ENCODE assay signal across 12 mouse cellular contexts in genomic region chr6:38081727-38082341, GRCm38 (mm10). TPM values are rescaled to one million over a fixed set of nuclear protein-coding genes. Genes with fewer than 3 reads are reported as not detected.
DNase-seq lines count a peak whose midpoint lies in the region; ATAC-seq lines count a peak whose summit lies in the region.
"Had no signal": no experiment of that assay in that cellular context is flagged by ENCODE, and none has a peak within 500 bp of the region (broad histone marks: within the 10 kb centered on the region; RNA-seq: fewer than 3 reads in every experiment).

No protein-coding gene starts in this region.

- 31% methylated on average over 11 of the region's 11 CpGs for WGBS in kidney, embryonic 14.5 days
- WGBS in forebrain, embryonic 15.5 days, result 72% methylated on average over 11 of the region's 11 CpGs

- H3K4me2 ChIP-seq in kidney, embryonic 14.5 days (replicated peaks; ENCODE audit: low read depth, low read length), result no peak overlapping the region
- H3K4me2 ChIP-seq in forebrain, embryonic 15.5 days (replicated peaks), result no peak overlapping the region

- H3K9me3 ChIP-seq in kidney, embryonic 14.5 days (ENCODE audit: control insufficient read depth, low read length), result no peaks in the 10 kb centered on the region
- H3K9me3 ChIP-seq in forebrain, embryonic 15.5 days, result no peaks in the 10 kb centered on the region

- no peak overlapping the region for H3K9ac ChIP-seq in kidney, embryonic 14.5 days (ENCODE audit: low read depth, low read length)
- H3K9ac ChIP-seq in forebrain, embryonic 15.5 days (replicated peaks), result no peak overlapping the region

- peak overlapping the region; percentile 42; the same call in 1 of the 2 replicates for H3K27ac ChIP-seq in kidney, embryonic 14.5 days (ENCODE audit: low read depth, low read length)
- H3K27ac ChIP-seq in forebrain, embryonic 15.5 days (replicated peaks), result no peak overlapping the region

- H3K4me1 ChIP-seq in kidney, embryonic 14.5 days (ENCODE audit: control insufficient read depth, insufficient read depth, low read length), result peaks cover 14% of the 10 kb centered on the region
- no peaks in the 10 kb centered on the region for H3K4me1 ChIP-seq in forebrain, embryonic 15.5 days

- DNase-seq in embryo, embryonic 10 days (ENCODE audit: low spot score), result peak; percentile 21
- no peak for DNase-seq in embryo, embryonic 9.5 days (ENCODE audit: extremely low spot score)
- DNase-seq in gastrocnemius, postnatal 25 days, result peak; percentile 19
- DNase-seq in lung, postnatal 25 days (ENCODE audit: low spot score), result peak; percentile 43
- no peak for DNase-seq in thymus, adult 18-20 months
- no peak for DNase-seq in frontal cortex, postnatal 14 days (ENCODE audit: low spot score in 2 of 2)
- DNase-seq: layer of hippocampus, adult 9-11 months had no signal

- H3K27me3 ChIP-seq in kidney, embryonic 14.5 days (ENCODE audit: control insufficient read depth, insufficient read depth, low read length), result no peaks in the 10 kb centered on the region
- H3K27me3 ChIP-seq in forebrain, embryonic 15.5 days, result no peaks in the 10 kb centered on the region

- peak; percentile 70 for ATAC-seq in kidney, embryonic 14.5 days (ENCODE audit: low FRiP score, low TSS enrichment)
- no peak for ATAC-seq in forebrain, embryonic 15.5 days (replicated peaks)

- no peaks in the 10 kb centered on the region for H3K36me3 ChIP-seq in kidney, embryonic 14.5 days (ENCODE audit: control insufficient read depth, insufficient read depth, low read length)
- H3K36me3 ChIP-seq in forebrain, embryonic 15.5 days, result no peaks in the 10 kb centered on the region

- no peak overlapping the region for H3K4me3 ChIP-seq in kidney, embryonic 14.5 days (ENCODE audit: low read length)
- no peak overlapping the region for H3K4me3 ChIP-seq in forebrain, embryonic 15.5 days
- H3K4me3 ChIP-seq: myocyte had no signal

RNA-seq across cellular contexts. Expression of gene Tmem213, which starts 27.2 kb away (rescaled TPM):
- not detected for total RNA-seq in gastrocnemius, postnatal 25 days (2021)
- 19.9 and 22.2 TPM in 2 replicates for polyA plus RNA-seq in kidney, embryonic 14.5 days (2014; fragmentation: Nextera tagmentation; extraction: Ambion mirVana)
- polyA plus RNA-seq in forebrain, embryonic 15.5 days (2015; fragmentation: Nextera tagmentation; extraction: Ambion mirVana), result not detected in 2 replicates
- total RNA-seq: adrenal gland, adult 18-20 months had no signal
- polyA plus RNA-seq: forebrain, embryonic 11.5 days; myocyte had no signal

RNA-seq across cellular contexts. Expression of gene Svopl, which starts 35.0 kb away (rescaled TPM):
- total RNA-seq in gastrocnemius, postnatal 25 days (2021), result under 1 TPM; 0.20 to 0.27 TPM
- 10.2 and 17.8 TPM in 2 replicates for polyA plus RNA-seq in kidney, embryonic 14.5 days (2014; fragmentation: Nextera tagmentation; extraction: Ambion mirVana)
- 0.64 and 1.0 TPM in 2 replicates for polyA plus RNA-seq in forebrain, embryonic 15.5 days (2015; fragmentation: Nextera tagmentation; extraction: Ambion mirVana)
- polyA plus RNA-seq: myocyte had no signal

RNA-seq across cellular contexts. Expression of gene Atp6v0a4, which starts 42.6 kb away (rescaled TPM):
- 1 to 10 TPM in 1 of 2 experiments, under 1 TPM in 1; 0.72 to 1.1 TPM for total RNA-seq in gastrocnemius, postnatal 25 days (2021)
- 2.6 and 3.0 TPM in 2 replicates for polyA plus RNA-seq in kidney, embryonic 14.5 days (2014; fragmentation: Nextera tagmentation; extraction: Ambion mirVana)
- 0.19 and 0.38 TPM in 2 replicates for polyA plus RNA-seq in forebrain, embryonic 15.5 days (2015; fragmentation: Nextera tagmentation; extraction: Ambion mirVana)
- polyA plus RNA-seq: forebrain, embryonic 11.5 days had no signal

Comparison
In these comparisons a context has a peak if more than half of its experiments do, and no peak if none do; other contexts are left out.
1. DNase-seq: peak in embryo, embryonic 10 days (single experiment), gastrocnemius, postnatal 25 days (single experiment) and lung, postnatal 25 days (single experiment); none in embryo, embryonic 9.5 days (single experiment), thymus, adult 18-20 months (0 of 2) and frontal cortex, postnatal 14 days (0 of 2).
2. RNA of gene Tmem213, which starts 27.2 kb away (polyA plus RNA-seq): 19.9 to 22.2 TPM in kidney, embryonic 14.5 days; not detected in forebrain, embryonic 15.5 days; every median in the first group is over 10 times any median in the second.